Mouse (Mus musculus) erythroblast, embryonic 14.5 days (primary cell): Measurements from ENCODE around the gene St6galnac3. TPM values are rescaled to one million over a fixed set of nuclear protein-coding genes. Genes with fewer than 3 reads are reported as not detected.

ENCODE experiments used
- H3K27me3 ChIP-seq: 2 replicates; pipeline ENCODE4 v1.6.1; 2012; ENCODE audit warnings: inconsistent platforms; ENCODE audit not compliant: control insufficient read depth
- H3K36me3 ChIP-seq: 2 replicates; pipeline ENCODE4 v1.6.1; 2012; ENCODE audit warnings: mild to moderate bottlenecking, inconsistent platforms; ENCODE audit not compliant: control insufficient read depth
- H3K4me1 ChIP-seq: 2 replicates; pipeline ENCODE4 v1.6.1; 2012; ENCODE audit warnings: inconsistent platforms; ENCODE audit not compliant: control insufficient read depth
- H3K4me3 ChIP-seq: replicated peaks from 2 replicates; pipeline ENCODE3; 2012; ENCODE audit warnings: moderate library complexity, mild to moderate bottlenecking, inconsistent platforms
- H3K9me3 ChIP-seq: 2 replicates; pipeline ENCODE4 v1.6.1; 2012; ENCODE audit warnings: low read length, inconsistent platforms, mixed read lengths; ENCODE audit not compliant: control insufficient read depth
- GATA1 ChIP-seq: IDR thresholded peaks from 2 replicates; pipeline ENCODE4 v1.6.1; 2012; ENCODE audit warnings: low read length, inconsistent platforms, mixed read lengths
- TAL1 ChIP-seq: IDR thresholded peaks from 3 replicates; pipeline ENCODE4 v1.6.1; 2012; ENCODE audit warnings: low read length, inconsistent platforms, mixed read lengths
- polyA plus RNA-seq: library from polyadenylated mRNA; stranded (reverse); fragments of >175 nt; gene quantifications from 2 replicates; pipeline ENCODE4 v1.2.3, GENCODE M21; 2012

St6galnac3 gene
- polyA plus RNA-seq, 1 experiment: 0.17 TPM

GRCm38 (mm10) chr3:153441329-153441728 lies 283.6 kb downstream of the St6galnac3 start:
- H3K4me1 ChIP-seq: peaks cover 11% of the 10 kb centered on the region
- H3K36me3 ChIP-seq: no peaks in the 10 kb centered on the region
- H3K9me3 ChIP-seq: no peaks in the 10 kb centered on the region
- TF ChIP-seq TAL1 (no peak), GATA1 (no peak)
- H3K4me3 ChIP-seq: no peak overlapping the region
- H3K27me3 ChIP-seq: no peaks in the 10 kb centered on the region

- Histone ChIP-seq H3K4me1 (peaks cover 17% of the 10 kb centered on the region), H3K4me3 (no peak overlapping the region), H3K9me3 (no peaks in the 10 kb centered on the region), H3K36me3 (no peaks in the 10 kb centered on the region), H3K27me3 (no peaks in the 10 kb centered on the region)
- TF ChIP-seq GATA1: no peak
- TF ChIP-seq TAL1: no peak
Measured at GRCm38 (mm10) chr3:153436076-153437021, 288.6 kb downstream of the St6galnac3 start.

- peaks cover 17% of the 10 kb centered on the region for H3K4me1 ChIP-seq
Measured at GRCm38 (mm10) chr3:153433010-153433409, 292.0 kb downstream of the St6galnac3 start.

DNA sequence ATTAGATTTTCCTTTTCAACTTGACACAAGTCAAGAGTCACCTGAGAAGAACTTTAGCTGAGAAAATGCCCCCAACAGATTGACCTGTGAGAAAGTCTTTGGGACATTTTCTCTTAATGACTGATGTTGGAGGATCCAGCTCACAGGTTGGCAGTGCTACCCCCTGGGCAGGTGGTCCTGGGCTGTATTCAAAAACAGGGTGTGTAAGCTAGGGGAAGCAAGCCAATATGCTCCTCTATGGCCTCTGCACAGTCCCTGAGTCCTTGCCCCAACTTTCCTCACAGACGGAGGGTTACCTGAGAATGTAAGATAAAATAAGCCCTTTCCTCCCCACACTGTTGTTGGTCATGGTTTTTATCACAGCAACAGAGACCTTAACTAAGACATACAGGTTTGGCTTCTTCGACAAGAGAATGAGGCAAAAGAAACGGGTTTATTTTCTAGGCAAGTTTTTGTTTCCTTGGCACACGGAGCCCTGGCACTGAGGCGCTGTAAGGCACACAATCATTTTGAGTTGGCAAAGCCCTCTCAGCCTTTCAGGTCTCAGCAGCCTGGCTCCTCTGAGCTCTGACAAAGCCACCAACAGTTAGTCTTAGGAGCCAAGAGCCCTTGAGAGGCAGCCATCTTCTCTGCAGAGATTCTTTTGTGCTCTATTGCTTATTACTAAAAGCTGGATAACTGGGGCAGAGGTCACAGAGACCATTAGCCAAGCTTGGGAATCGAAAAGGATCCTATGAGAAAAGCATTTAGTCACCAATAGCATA lies 292.7 kb downstream of the St6galnac3 start:
- H3K36me3 ChIP-seq: no peaks in the 10 kb centered on the region
- no peak for TF ChIP-seq TAL1
- TF ChIP-seq GATA1: no peak
- H3K4me1 ChIP-seq: peaks cover 14% of the 10 kb centered on the region
- H3K9me3 ChIP-seq: no peaks in the 10 kb centered on the region
- H3K27me3 ChIP-seq: no peaks in the 10 kb centered on the region
- H3K4me3 ChIP-seq: no peak overlapping the region

More at GRCm38 (mm10) chr3:153433010-153433409, 292.0 kb downstream of the St6galnac3 start:
- TF ChIP-seq TAL1: no peak
- Histone ChIP-seq H3K9me3 (no peaks in the 10 kb centered on the region), H3K36me3 (no peaks in the 10 kb centered on the region), H3K4me3 (no peak overlapping the region), H3K27me3 (no peaks in the 10 kb centered on the region)

GRCm38 (mm10) chr3:153429840-153430239 lies 295.1 kb downstream of the St6galnac3 start:
- Histone ChIP-seq H3K36me3 (no peaks in the 10 kb centered on the region), H3K4me3 (no peak overlapping the region), H3K9me3 (no peaks in the 10 kb centered on the region), H3K4me1 (no peaks in the 10 kb centered on the region), H3K27me3 (no peaks in the 10 kb centered on the region)
- TF ChIP-seq TAL1 (no peak), GATA1 (no peak)

DNA sequence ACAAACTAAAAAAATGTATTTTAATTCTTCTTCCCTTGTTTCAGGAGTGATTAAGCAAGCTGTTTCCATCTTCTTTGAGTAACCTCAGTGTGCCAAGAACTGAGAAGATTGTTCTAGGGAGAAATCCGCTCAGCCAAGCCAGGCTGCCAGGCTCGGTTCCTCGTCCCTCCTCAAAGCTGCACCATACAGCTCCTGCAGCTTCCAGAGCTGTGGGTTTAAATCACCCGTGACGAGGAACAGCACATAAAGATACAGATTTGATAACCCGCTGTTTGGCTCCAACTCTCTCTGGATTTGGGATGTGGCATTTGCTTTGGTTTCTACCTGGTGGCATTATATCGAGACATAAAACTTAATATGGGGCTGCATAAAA lies 303.1 kb downstream of the St6galnac3 start:
- no peaks in the 10 kb centered on the region for H3K4me1 ChIP-seq
- H3K36me3 ChIP-seq: no peaks in the 10 kb centered on the region
- no peaks in the 10 kb centered on the region for H3K9me3 ChIP-seq
- no peak overlapping the region for H3K4me3 ChIP-seq
- H3K27me3 ChIP-seq: no peaks in the 10 kb centered on the region
- TF ChIP-seq TAL1 (no peak), GATA1 (no peak)

DNA sequence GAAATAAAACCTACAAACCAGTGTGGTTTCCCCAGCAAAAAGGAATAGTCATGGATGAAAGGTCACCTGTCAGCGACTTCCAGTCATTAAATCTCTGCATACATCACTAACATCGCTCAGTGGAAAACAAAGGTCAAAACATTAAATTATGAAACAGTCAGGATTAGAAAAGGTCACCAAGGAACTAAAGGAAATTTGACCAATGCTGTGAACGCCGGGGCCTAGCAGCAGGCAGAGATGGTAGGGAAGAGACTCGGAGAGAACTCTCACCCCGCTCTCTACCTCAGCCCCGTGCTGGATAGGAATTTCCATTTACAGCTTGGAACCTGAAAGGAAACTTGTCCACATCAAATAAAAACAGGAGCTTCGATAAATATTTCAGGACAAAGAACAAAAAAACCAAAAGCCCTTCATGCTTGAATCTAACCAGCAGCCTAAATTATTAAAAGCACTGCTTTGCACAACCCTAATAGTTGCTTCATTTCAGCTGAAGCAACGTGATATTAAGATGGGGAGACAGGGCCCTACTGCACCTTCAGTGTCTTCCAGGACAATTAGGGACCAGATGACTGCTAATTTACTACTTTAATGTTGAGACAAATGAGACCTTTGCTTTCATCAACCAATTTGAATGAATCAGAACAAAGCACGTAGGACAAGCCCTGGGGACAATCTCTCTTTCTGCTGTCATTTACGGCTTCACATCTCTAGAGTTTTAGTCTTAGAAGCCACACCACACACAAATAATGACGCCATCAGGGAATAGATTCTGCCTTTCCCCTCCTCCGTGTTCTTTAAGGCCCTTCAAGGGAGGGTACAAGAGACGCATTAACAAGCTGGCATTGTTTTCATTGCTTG lies 303.7 kb downstream of the St6galnac3 start:
- Histone ChIP-seq H3K4me1 (no peaks in the 10 kb centered on the region), H3K4me3 (no peak overlapping the region), H3K9me3 (no peaks in the 10 kb centered on the region), H3K36me3 (no peaks in the 10 kb centered on the region), H3K27me3 (no peaks in the 10 kb centered on the region)
- TF ChIP-seq TAL1 (no peak), GATA1 (no peak)

- H3K36me3 ChIP-seq: no peaks in the 10 kb centered on the region
Measured at GRCm38 (mm10) chr3:153419331-153419730, 305.6 kb downstream of the St6galnac3 start.

DNA sequence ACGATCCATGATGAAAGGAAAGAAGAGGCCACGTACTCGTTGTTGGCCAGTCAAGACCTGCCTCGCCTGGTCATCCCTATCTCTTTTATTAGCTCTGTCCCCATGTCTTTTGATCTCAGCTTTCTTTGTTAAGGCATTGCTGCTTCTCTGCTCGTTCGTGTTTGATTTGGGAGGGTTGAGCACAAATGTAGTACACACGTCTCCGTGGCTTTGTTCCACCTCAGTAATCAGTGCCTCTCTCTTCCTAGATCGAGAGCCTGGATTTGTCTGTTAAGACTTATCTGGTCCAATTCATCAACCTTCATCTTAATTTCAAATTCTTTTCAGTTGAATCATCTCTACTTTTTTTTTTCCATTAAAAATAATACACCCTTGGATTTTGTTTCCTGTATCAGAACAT lies 308.0 kb downstream of the St6galnac3 start:
- H3K4me1 ChIP-seq: no peaks in the 10 kb centered on the region

More at GRCm38 (mm10) chr3:153419331-153419730, 305.6 kb downstream of the St6galnac3 start:
- H3K4me1 ChIP-seq: no peaks in the 10 kb centered on the region
- H3K27me3 ChIP-seq: no peaks in the 10 kb centered on the region
- TF ChIP-seq GATA1 (no peak), TAL1 (no peak)
- H3K9me3 ChIP-seq: no peaks in the 10 kb centered on the region
- no peak overlapping the region for H3K4me3 ChIP-seq

More for the DNA sequence above, 308.0 kb downstream of the St6galnac3 start:
- Histone ChIP-seq H3K4me3 (no peak overlapping the region), H3K9me3 (no peaks in the 10 kb centered on the region), H3K36me3 (no peaks in the 10 kb centered on the region), H3K27me3 (no peaks in the 10 kb centered on the region)
- no peak for TF ChIP-seq TAL1
- TF ChIP-seq GATA1: no peak
